Mouse (Mus musculus) liver, embryonic 14.5 days (tissue): ENCODE measurements at regions not wholly inside any gene's neighbourhood (a gene's known extent, or its start where the extent isn't known, plus 50 kb on each side); places are given as distances from the start of the nearest gene placed in this dataset.

Source experiments
- CTCF ChIP-seq: IDR thresholded peaks from 2 replicates; pipeline ENCODE4 v1.5.1; 2016; ENCODE audit warnings: antibody characterized with exemption, low read depth, control low read depth
- EP300 ChIP-seq: IDR thresholded peaks from 2 replicates; pipeline ENCODE4 v1.6.1; 2016; ENCODE audit warnings: antibody characterized with exemption, low read depth

GRCm38 (mm10) chr6:140993643-140994580, 255.2 kb upstream of the Pde3a start:
- TF ChIP-seq CTCF (no peak), EP300 (no peak)
